Mouse (Mus musculus): ENCODE results near the gene Ybx1. TPM values are rescaled to one million over a fixed set of nuclear protein-coding genes. Genes with fewer than 3 reads are reported as not detected.

Ybx1 gene
- total RNA-seq, 2 experiments from 2014 or later: 266 to 269 TPM

DNA sequence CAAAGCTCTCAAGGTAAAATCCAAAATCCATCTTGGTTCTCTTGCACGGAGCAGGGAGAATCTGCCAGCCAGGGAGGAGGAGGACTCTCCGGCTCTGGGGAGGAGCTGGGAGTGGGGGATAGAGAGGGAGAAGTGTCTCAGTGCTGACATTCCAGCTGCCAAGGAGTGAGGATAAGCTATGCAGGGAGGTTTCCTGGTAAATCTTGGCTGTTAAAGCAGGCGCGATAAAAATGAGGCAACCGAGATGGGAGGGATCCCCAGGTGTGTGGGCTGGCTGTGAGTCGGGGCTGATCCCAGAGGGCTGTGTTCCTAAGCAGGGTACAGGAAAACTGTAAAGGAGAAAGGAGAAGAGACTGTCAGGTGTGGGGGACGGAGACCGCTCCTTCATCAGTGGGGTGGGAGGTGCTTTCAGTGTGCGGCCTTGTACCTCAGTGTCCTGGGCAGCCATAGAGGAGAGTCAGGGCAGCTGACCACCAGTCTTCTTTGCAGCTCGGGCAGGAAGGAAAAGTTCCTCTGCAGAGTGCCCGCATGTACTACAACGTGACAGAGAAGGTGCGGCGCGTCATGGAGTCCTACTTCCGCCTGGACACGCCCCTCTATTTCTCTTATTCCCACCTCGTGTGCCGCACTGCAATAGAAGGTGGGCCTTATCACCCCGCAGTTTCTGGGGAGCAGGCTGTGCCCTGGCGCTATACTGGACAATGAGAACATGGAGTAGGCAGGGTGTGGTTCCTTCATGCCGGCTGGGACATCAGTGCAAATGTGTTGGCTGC lies 49.8 kb downstream of the Ybx1 start:
- DNase-seq (ENCODE audit: low spot score in 2 of 2): no peak
- Histone ChIP-seq H3K4me3 (no peak overlapping the region), H3K27ac (no peak overlapping the region)
- no peak for TF ChIP-seq CTCF (conservative IDR thresholded peaks at IDR 0.05)

GRCm38 (mm10) chr4:119242571-119242970 lies 51.8 kb downstream of the Ybx1 start:
- H3K27ac ChIP-seq: no peak overlapping the region
- no peak overlapping the region for H3K4me3 ChIP-seq
- no peak for DNase-seq (ENCODE audit: low spot score in 2 of 2)
- TF ChIP-seq CTCF (conservative IDR thresholded peaks at IDR 0.05): no peak

GRCm38 (mm10) chr4:119241664-119242063 lies 52.7 kb downstream of the Ybx1 start:
- DNase-seq (ENCODE audit: low spot score in 2 of 2): peak; percentile 42 to 56
- H3K4me3 ChIP-seq: no peak overlapping the region
- H3K27ac ChIP-seq: no peak overlapping the region
- peak; percentile 85 for TF ChIP-seq CTCF (conservative IDR thresholded peaks at IDR 0.05)

DNA sequence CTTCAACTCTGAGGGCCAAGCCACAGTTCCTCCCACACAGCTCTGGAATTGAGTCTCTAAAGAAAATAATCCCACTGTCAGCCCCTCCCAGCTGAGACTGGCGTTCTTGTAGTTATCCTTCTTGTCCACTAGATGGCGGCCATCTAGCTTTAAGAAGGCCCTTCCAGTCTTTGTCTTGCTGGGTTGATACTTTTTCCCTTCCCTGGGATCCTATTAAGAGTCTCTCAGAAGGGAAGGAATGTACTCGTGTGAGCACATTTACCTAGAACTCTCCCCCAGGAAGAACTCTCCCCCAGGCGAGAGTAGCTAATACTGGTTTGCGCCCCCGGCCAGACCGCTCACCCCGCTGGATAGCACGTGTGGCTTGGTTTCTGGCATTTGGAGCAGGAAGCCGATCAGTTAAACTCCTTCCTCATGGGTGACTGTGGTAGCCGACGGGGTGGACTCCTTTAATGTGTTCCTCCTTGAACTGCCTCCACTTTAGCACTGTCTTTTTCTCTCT lies 55.2 kb downstream of the Ybx1 start:
- peak; percentile 94 for TF ChIP-seq CTCF (conservative IDR thresholded peaks at IDR 0.05)
- peak overlapping the region; percentile 40; the same call in 1 of the 2 replicates for H3K27ac ChIP-seq
- DNase-seq (ENCODE audit: low spot score in 2 of 2): peak; percentile 51 to 59
- H3K4me3 ChIP-seq: no peak overlapping the region

GRCm38 (mm10) chr4:119238661-119239060 lies 55.7 kb downstream of the Ybx1 start:
- no peak for TF ChIP-seq CTCF (conservative IDR thresholded peaks at IDR 0.05)
- DNase-seq (ENCODE audit: low spot score in 2 of 2): no peak

GRCm38 (mm10) chr4:119234348-119234747 lies 60.1 kb downstream of the Ybx1 start:
- Histone ChIP-seq H3K4me3 (peak overlapping the region; percentile 77), H3K27ac (no peak overlapping the region)
- no peak for DNase-seq (ENCODE audit: low spot score in 2 of 2)
- TF ChIP-seq CTCF (conservative IDR thresholded peaks at IDR 0.05): no peak

More at GRCm38 (mm10) chr4:119238661-119239060, 55.7 kb downstream of the Ybx1 start:
- Histone ChIP-seq H3K27ac (peak overlapping the region; percentile 15), H3K4me3 (no peak overlapping the region)

GRCm38 (mm10) chr4:119233256-119233901 lies 61.0 kb downstream of the Ybx1 start:
- Histone ChIP-seq H3K4me3 (peak overlapping the region; percentile 77), H3K27ac (peak overlapping the region; percentile 86)
- TF ChIP-seq CTCF (conservative IDR thresholded peaks at IDR 0.05): peak; percentile 68
- DNase-seq (ENCODE audit: low spot score in 2 of 2): peak; percentile 37 to 47

- peak; percentile 98 to 99 for DNase-seq (ENCODE audit: low spot score in 2 of 2)
- H3K4me3 ChIP-seq: peak within 1 kb of the TSS; percentile 77
- H3K27ac ChIP-seq: peak within 1 kb of the TSS; percentile 86
- no peak for TF ChIP-seq CTCF (conservative IDR thresholded peaks at IDR 0.05)
Observed at GRCm38 (mm10) chr4:119232410-119233255, 61.8 kb downstream of the Ybx1 start, which contains the start of the genes AU022252 and P3h1. Gene AU022252 (minus strand): TSS chr4:119232712. Gene P3h1 (plus strand): TSS chr4:119232915.

Other genes with a start within 250 kb of the Ybx1 start
- 10 to 100 TPM; 94.5 to 96.4 TPM for gene Slc2a1, start 185.9 kb downstream of the Ybx1 start, total RNA-seq (2021)
- 1 to 10 TPM; 6.1 to 6.5 TPM for gene Zfp691, start 120.4 kb downstream of the Ybx1 start, total RNA-seq (2021)
- gene Ermap, start 104.6 kb downstream of the Ybx1 start, total RNA-seq (2021): under 1 TPM; 0.32 to 0.44 TPM
- 10 to 100 TPM; 13.9 to 16.6 TPM for gene Svbp, start 99.3 kb downstream of the Ybx1 start, total RNA-seq (2021)
- gene Tmem269, start 76.4 kb downstream of the Ybx1 start, total RNA-seq (2021): under 1 TPM; 0.77 to 0.93 TPM
- gene AU022252, start 61.9 kb downstream of the Ybx1 start, total RNA-seq (2021): 10 to 100 TPM; 30.5 to 31.9 TPM
- 1 to 10 TPM; 9.6 to 9.9 TPM for gene P3h1, start 61.7 kb downstream of the Ybx1 start, total RNA-seq (2021)
- gene Cldn19, start 39.2 kb downstream of the Ybx1 start, total RNA-seq (2021): under 1 TPM; 0.37 to 0.69 TPM
- 10 to 100 TPM; 14.7 to 16.0 TPM for gene Ppih, start 25.9 kb upstream of the Ybx1 start, total RNA-seq (2021)
- 10 to 100 TPM; 24.8 to 25.8 TPM for gene Ccdc30, start 120.9 kb upstream of the Ybx1 start, total RNA-seq (2021)
- gene Ppcs, start 127.8 kb upstream of the Ybx1 start, total RNA-seq (2021): 1 to 10 TPM; 7.0 to 7.2 TPM
- gene Zmynd12, start 128.2 kb upstream of the Ybx1 start, total RNA-seq (2021): under 1 TPM; 0.39 to 0.41 TPM
- gene Rimkla, start 198.0 kb upstream of the Ybx1 start, total RNA-seq (2021): 10 to 100 TPM; 13.3 to 14.1 TPM
- 10 to 100 TPM; 76.7 to 80.3 TPM for gene Foxj3, start 242.4 kb upstream of the Ybx1 start, total RNA-seq (2021)
- gene Frg2f1, start 244.9 kb upstream of the Ybx1 start, total RNA-seq (2021): 10 to 100 TPM; 25.5 to 25.7 TPM